Mouse (Mus musculus): ENCODE measurements around the gene Actl10. TPM values are rescaled to one million over a fixed set of nuclear protein-coding genes. Genes with fewer than 3 reads are reported as not detected.

Actl10 gene
- polyA plus RNA-seq, 1 experiment from 2014 or later = 0.52 TPM

GRCm38 (mm10) chr2:154534704-154535270 is 16.8 kb upstream of the Actl10 start:
- H3K36me3 ChIP-seq = peaks cover 42% of the 10 kb centered on the region
- 96% methylated on average over 12 of the region's 12 CpGs for WGBS
- peaks cover 20% of the 10 kb centered on the region for H3K4me1 ChIP-seq (replicated peaks)
- H3K27me3 ChIP-seq = no peaks in the 10 kb centered on the region
- H3K9me3 ChIP-seq = no peaks in the 10 kb centered on the region
- H3K9ac ChIP-seq = no peak overlapping the region
- H3K4me2 ChIP-seq = no peak overlapping the region
- no peak overlapping the region for H3K27ac ChIP-seq (replicated peaks)
- H3K4me3 ChIP-seq = no peak overlapping the region
- no peak; the same call in 1 of the 2 replicates for ATAC-seq (ENCODE audit: low FRiP score, low read depth)

- WGBS = 30% methylated on average over 2 of the region's 2 CpGs
- peaks cover 20% of the 10 kb centered on the region for H3K4me1 ChIP-seq (replicated peaks)
- no peak for ATAC-seq (ENCODE audit: low FRiP score, low read depth)
- H3K4me2 ChIP-seq = no peak overlapping the region
- no peak overlapping the region for H3K9ac ChIP-seq
- H3K27me3 ChIP-seq = no peaks in the 10 kb centered on the region
- H3K36me3 ChIP-seq = peaks cover 27% of the 10 kb centered on the region
- no peak overlapping the region for H3K4me3 ChIP-seq
- H3K27ac ChIP-seq (replicated peaks) = peak overlapping the region; percentile 56
- no peaks in the 10 kb centered on the region for H3K9me3 ChIP-seq
Measured at GRCm38 (mm10) chr2:154538310-154538709, 13.3 kb upstream of the Actl10 start.

GRCm38 (mm10) chr2:154538710-154539109 is 12.9 kb upstream of the Actl10 start:
- Histone ChIP-seq H3K27ac (replicated peaks) (peak overlapping the region; percentile 56), H3K4me2 (no peak overlapping the region), H3K4me1 (replicated peaks) (peaks cover 20% of the 10 kb centered on the region), H3K9ac (no peak overlapping the region), H3K9me3 (no peaks in the 10 kb centered on the region), H3K36me3 (peaks cover 26% of the 10 kb centered on the region), H3K4me3 (no peak overlapping the region), H3K27me3 (no peaks in the 10 kb centered on the region)
- no peak for ATAC-seq (ENCODE audit: low FRiP score, low read depth)
- WGBS = 33% methylated on average over 3 of the region's 3 CpGs

GRCm38 (mm10) chr2:154539720-154540119 is 11.9 kb upstream of the Actl10 start:
- 78% methylated on average over 3 of the region's 3 CpGs for WGBS
- Histone ChIP-seq H3K9me3 (no peaks in the 10 kb centered on the region), H3K4me1 (replicated peaks) (peaks cover 20% of the 10 kb centered on the region), H3K27me3 (no peaks in the 10 kb centered on the region), H3K4me2 (no peak overlapping the region), H3K27ac (replicated peaks) (0 out of 2 replicates have a peak overlapping the region, but pooled peaks have one; percentile 43), H3K4me3 (no peak overlapping the region), H3K9ac (no peak overlapping the region), H3K36me3 (peaks cover 21% of the 10 kb centered on the region)
- ATAC-seq (ENCODE audit: low FRiP score, low read depth) = no peak

- no peak for ATAC-seq (ENCODE audit: low FRiP score, low read depth)
- Histone ChIP-seq H3K4me2 (no peak overlapping the region), H3K9ac (no peak overlapping the region), H3K27ac (replicated peaks) (no peak overlapping the region), H3K36me3 (peaks cover 4% of the 10 kb centered on the region; the same call in 1 of the 2 replicates), H3K4me3 (no peak overlapping the region), H3K4me1 (replicated peaks) (peaks cover 20% of the 10 kb centered on the region), H3K27me3 (no peaks in the 10 kb centered on the region), H3K9me3 (no peaks in the 10 kb centered on the region)
- 75% methylated on average over 2 of the region's 2 CpGs for WGBS
Measured at GRCm38 (mm10) chr2:154541630-154542029, 9.9 kb upstream of the Actl10 start.

- 69% methylated on average over 9 of the region's 9 CpGs for WGBS
- H3K4me2 ChIP-seq = no peak overlapping the region
- no peaks in the 10 kb centered on the region for H3K36me3 ChIP-seq
- H3K27me3 ChIP-seq = no peaks in the 10 kb centered on the region
- H3K9me3 ChIP-seq = no peaks in the 10 kb centered on the region
- no peak overlapping the region for H3K4me3 ChIP-seq
- H3K27ac ChIP-seq (replicated peaks) = peak overlapping the region; percentile 84
- peak; percentile 87 for ATAC-seq (ENCODE audit: low FRiP score, low read depth)
- H3K9ac ChIP-seq = no peak overlapping the region
- peaks cover 10% of the 10 kb centered on the region for H3K4me1 ChIP-seq (replicated peaks)
Measured at GRCm38 (mm10) chr2:154543567-154544347, 7.8 kb upstream of the Actl10 start.

GRCm38 (mm10) chr2:154546711-154547110 is 4.9 kb upstream of the Actl10 start, which contains the start of gene 1700003F12Rik:
TSS of gene 1700003F12Rik (plus strand) at chr2:154547085.
- H3K36me3 ChIP-seq = no peaks in the 10 kb centered on the region

GRCm38 (mm10) chr2:154548688-154549087 is 2.9 kb upstream of the Actl10 start:
- H3K4me2 ChIP-seq = peak overlapping the region; percentile 83; the same call in 1 of the 2 replicates
- H3K27ac ChIP-seq (replicated peaks) = no peak overlapping the region
- H3K36me3 ChIP-seq = no peaks in the 10 kb centered on the region
- peaks cover 34% of the 10 kb centered on the region for H3K4me1 ChIP-seq (replicated peaks)
- peaks cover 10% of the 10 kb centered on the region for H3K27me3 ChIP-seq
- H3K9ac ChIP-seq = no peak overlapping the region
- no peaks in the 10 kb centered on the region for H3K9me3 ChIP-seq
- ATAC-seq (ENCODE audit: low FRiP score, low read depth) = no peak
- WGBS = 49% methylated on average over 3 of the region's 3 CpGs
- no peak overlapping the region for H3K4me3 ChIP-seq

More at GRCm38 (mm10) chr2:154546711-154547110, 4.9 kb upstream of the Actl10 start, which contains the start of gene 1700003F12Rik:
- Histone ChIP-seq H3K4me2 (no peak within 1 kb of the TSS), H3K9ac (no peak within 1 kb of the TSS), H3K4me1 (replicated peaks) (peaks cover 21% of the 10 kb centered on the region), H3K27me3 (peaks cover 10% of the 10 kb centered on the region), H3K4me3 (no peak within 1 kb of the TSS), H3K9me3 (no peaks in the 10 kb centered on the region), H3K27ac (replicated peaks) (no peak within 1 kb of the TSS)
- WGBS = 86% methylated on average over 10 of the region's 10 CpGs
- no peak for ATAC-seq (ENCODE audit: low FRiP score, low read depth)

GRCm38 (mm10) chr2:154549127-154549885 is 2.3 kb upstream of the Actl10 start:
- H3K27me3 ChIP-seq = peaks cover 10% of the 10 kb centered on the region
- ATAC-seq (ENCODE audit: low FRiP score, low read depth) = peak; percentile 75
- WGBS = 2% methylated on average over 47 of the region's 48 CpGs

GRCm38 (mm10) chr2:154549886-154550189 is 1.7 kb upstream of the Actl10 start:
- no peaks in the 10 kb centered on the region for H3K9me3 ChIP-seq
- WGBS = 11% methylated on average over 20 of the region's 20 CpGs
- H3K9ac ChIP-seq = peak overlapping the region; percentile 53
- H3K27ac ChIP-seq (replicated peaks) = no peak overlapping the region
- no peak; the same call in 1 of the 2 replicates for ATAC-seq (ENCODE audit: low FRiP score, low read depth)
- H3K4me3 ChIP-seq = peak overlapping the region; percentile 40
- peaks cover 10% of the 10 kb centered on the region for H3K27me3 ChIP-seq
- H3K4me2 ChIP-seq = peak overlapping the region; percentile 83
- peaks cover 34% of the 10 kb centered on the region for H3K4me1 ChIP-seq (replicated peaks)
- no peaks in the 10 kb centered on the region for H3K36me3 ChIP-seq

More at GRCm38 (mm10) chr2:154549127-154549885, 2.3 kb upstream of the Actl10 start:
- Histone ChIP-seq H3K4me1 (replicated peaks) (peaks cover 34% of the 10 kb centered on the region), H3K36me3 (no peaks in the 10 kb centered on the region), H3K9ac (peak overlapping the region; percentile 53), H3K9me3 (no peaks in the 10 kb centered on the region), H3K4me2 (peak overlapping the region; percentile 83), H3K27ac (replicated peaks) (0 out of 2 replicates have a peak overlapping the region, but pooled peaks have one; percentile 22), H3K4me3 (peak overlapping the region; percentile 40)

GRCm38 (mm10) chr2:154550937-154551336 is 639 bp upstream of the Actl10 start:
- WGBS = 76% methylated on average over 2 of the region's 2 CpGs

More at GRCm38 (mm10) chr2:154550937-154551336, 639 bp upstream of the Actl10 start:
- Histone ChIP-seq H3K36me3 (no peaks in the 10 kb centered on the region), H3K4me2 (no peak overlapping the region), H3K27ac (replicated peaks) (no peak overlapping the region), H3K27me3 (peaks cover 10% of the 10 kb centered on the region), H3K4me1 (replicated peaks) (peaks cover 40% of the 10 kb centered on the region), H3K4me3 (no peak overlapping the region), H3K9ac (no peak overlapping the region), H3K9me3 (no peaks in the 10 kb centered on the region)
- no peak for ATAC-seq (ENCODE audit: low FRiP score, low read depth)

Measured in hindbrain, embryonic 15.5 days (tissue).